Mouse (Mus musculus): Measurements from ENCODE around the gene Aspdh. TPM values are rescaled to one million over a fixed set of nuclear protein-coding genes. Genes with fewer than 3 reads are reported as not detected.

The Aspdh gene
- total RNA-seq (2021) = under 1 TPM; 0.79 to 0.93 TPM

GRCm38 (mm10) chr7:44465111-44465510, at the start of gene Aspdh:
TSS of gene Aspdh (plus strand) at chr7:44465391.
- intact Hi-C loops (cut with DNase I) = loop anchor here (5.0 kb wide), 1 partner anchor 93 kb away; no protein-coding TSS in a partner anchor
- DNase-seq = no peak

GRCm38 (mm10) chr7:44427666-44428065, 37.5 kb upstream of the Aspdh start:
- intact Hi-C loops (cut with DNase I) = no loop called here
- no peak for DNase-seq

- DNase-seq = no peak
Measured at GRCm38 (mm10) chr7:44428171-44428950, 36.8 kb upstream of the Aspdh start.

GRCm38 (mm10) chr7:44428968-44429521, 36.1 kb upstream of the Aspdh start, which contains the start of gene Lrrc4b:
TSS of gene Lrrc4b (plus strand) at chr7:44429018.
- intact Hi-C loops (cut with DNase I) = no loop called here
- no peak for DNase-seq

More at GRCm38 (mm10) chr7:44428171-44428950, 36.8 kb upstream of the Aspdh start:
- intact Hi-C loops (cut with DNase I) = no loop called here

- intact Hi-C loops (cut with DNase I) = no loop called here
Measured at GRCm38 (mm10) chr7:44429534-44430488, 35.4 kb upstream of the Aspdh start.

GRCm38 (mm10) chr7:44432550-44432949, 32.6 kb upstream of the Aspdh start:
- intact Hi-C loops (cut with DNase I) = no loop called here
- no peak for DNase-seq

More at GRCm38 (mm10) chr7:44429534-44430488, 35.4 kb upstream of the Aspdh start:
- DNase-seq = no peak

- no peak for DNase-seq
- intact Hi-C loops (cut with DNase I) = no loop called here
Measured at GRCm38 (mm10) chr7:44433371-44433770, 31.8 kb upstream of the Aspdh start.

GRCm38 (mm10) chr7:44434089-44434488, 31.1 kb upstream of the Aspdh start:
- intact Hi-C loops (cut with DNase I) = no loop called here
- no peak for DNase-seq

- no peak for DNase-seq
- intact Hi-C loops (cut with DNase I) = no loop called here
Measured at GRCm38 (mm10) chr7:44435796-44436195, 29.4 kb upstream of the Aspdh start.

GRCm38 (mm10) chr7:44436267-44436666, 28.9 kb upstream of the Aspdh start:
- intact Hi-C loops (cut with DNase I) = no loop called here
- DNase-seq = no peak

GRCm38 (mm10) chr7:44437188-44437587, 28.0 kb upstream of the Aspdh start:
- intact Hi-C loops (cut with DNase I) = no loop called here
- DNase-seq = no peak

- intact Hi-C loops (cut with DNase I) = no loop called here
- no peak for DNase-seq
Measured at GRCm38 (mm10) chr7:44437933-44438332, 27.3 kb upstream of the Aspdh start.

- intact Hi-C loops (cut with DNase I) = no loop called here
- DNase-seq = no peak
Measured at GRCm38 (mm10) chr7:44439696-44440095, 25.5 kb upstream of the Aspdh start.

- intact Hi-C loops (cut with DNase I) = no loop called here
- DNase-seq = no peak
Measured at GRCm38 (mm10) chr7:44440479-44440878, 24.7 kb upstream of the Aspdh start.

GRCm38 (mm10) chr7:44441180-44441579, 24.0 kb upstream of the Aspdh start:
- intact Hi-C loops (cut with DNase I) = no loop called here
- DNase-seq = no peak

GRCm38 (mm10) chr7:44441648-44442109, 23.5 kb upstream of the Aspdh start:
- intact Hi-C loops (cut with DNase I) = no loop called here

GRCm38 (mm10) chr7:44442407-44442821, 22.8 kb upstream of the Aspdh start:
- intact Hi-C loops (cut with DNase I) = no loop called here
- DNase-seq = no peak

More at GRCm38 (mm10) chr7:44441648-44442109, 23.5 kb upstream of the Aspdh start:
- peak in 1 of 2 experiments; percentile 42 for DNase-seq

GRCm38 (mm10) chr7:44443268-44444173, 21.7 kb upstream of the Aspdh start:
- no peak for DNase-seq
- intact Hi-C loops (cut with DNase I) = no loop called here

GRCm38 (mm10) chr7:44444886-44445527, 20.2 kb upstream of the Aspdh start:
- DNase-seq = peak in 1 of 2 experiments; percentile 48
- intact Hi-C loops (cut with DNase I) = no loop called here

Data from heart, postnatal 10 days (tissue).